Mouse (Mus musculus): ENCODE measurements around the gene Sdhaf2.

DNA sequence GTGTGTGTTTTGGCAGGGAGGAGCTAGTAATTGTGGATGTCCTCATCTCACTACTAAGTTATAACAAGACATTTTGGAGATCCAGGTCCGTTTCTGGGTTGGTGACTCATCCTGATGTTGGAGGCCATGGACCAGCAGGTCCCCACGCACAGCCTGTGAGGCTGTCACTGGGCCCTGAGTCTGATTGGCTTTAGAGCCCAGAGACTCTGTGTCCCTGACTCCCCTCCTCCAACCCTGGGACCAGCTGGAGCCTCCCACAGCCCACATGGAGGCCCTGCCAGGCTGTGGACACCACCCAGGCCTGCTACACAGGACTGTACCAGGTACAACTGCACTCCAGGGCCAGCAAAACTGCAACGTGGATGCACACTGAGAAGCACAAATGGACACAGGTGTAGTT is 53.0 kb downstream of the Sdhaf2 start:
- TF ChIP-seq CTCF (IDR thresholded peaks at IDR 0.05; ENCODE audit: low read depth, low read length) = no peak
- TF ChIP-seq POLR2A (IDR thresholded peaks at IDR 0.05; ENCODE audit: extremely low read depth, insufficient read depth, low read length) = no peak

Data from liver, adult 2 months (tissue).